Mouse (Mus musculus): ENCODE results near the gene Spdef.

Gene Spdef

DNA sequence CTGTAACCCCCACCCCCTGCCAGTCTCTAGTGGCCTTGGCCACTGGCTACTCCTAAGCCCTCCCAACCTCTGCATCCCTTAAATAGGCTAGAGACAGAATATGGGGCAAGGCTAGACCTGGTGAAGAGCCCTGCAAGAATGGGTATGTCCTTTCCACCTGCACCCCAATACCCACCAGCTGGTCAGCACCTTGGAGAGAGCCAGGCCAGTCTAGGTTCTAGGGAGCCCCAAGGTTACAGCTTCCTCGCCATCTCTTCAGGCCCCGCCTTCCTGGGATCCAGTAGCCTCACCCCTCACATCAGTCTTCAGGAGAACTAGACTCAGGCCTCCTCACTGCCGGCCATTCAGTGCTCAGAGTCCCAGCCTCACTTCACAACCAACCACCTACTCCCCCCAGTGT, 4.4 kb downstream of the Spdef start:
- DNase-seq: no peak

DNA sequence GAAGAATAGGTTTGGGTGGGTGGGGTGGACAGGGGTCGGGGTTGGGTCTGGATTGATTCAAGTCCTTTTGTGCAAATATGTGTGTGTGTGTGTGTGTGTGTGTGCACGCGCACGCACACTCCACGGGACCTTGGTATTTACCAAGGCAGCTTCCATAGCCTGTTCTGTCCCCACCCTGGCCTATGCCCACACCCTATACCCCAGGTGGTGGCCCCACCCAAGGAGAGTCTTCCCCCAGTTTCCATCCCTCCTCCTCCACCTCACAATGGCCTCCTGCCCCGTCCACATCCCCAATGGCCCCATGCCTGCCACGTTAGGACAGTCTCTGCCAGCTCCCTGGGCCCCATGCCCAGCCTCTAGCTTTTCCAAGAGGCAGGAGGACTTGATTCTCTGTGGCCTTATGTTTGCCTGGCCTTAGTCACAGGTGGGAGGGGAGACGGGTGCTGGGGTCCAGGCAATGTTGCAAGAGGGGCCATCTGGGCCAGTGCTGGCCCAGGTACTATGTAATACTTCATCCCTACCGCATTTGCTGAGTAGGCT, 7.6 kb downstream of the Spdef start:
- DNase-seq: peak; percentile 91

DNA sequence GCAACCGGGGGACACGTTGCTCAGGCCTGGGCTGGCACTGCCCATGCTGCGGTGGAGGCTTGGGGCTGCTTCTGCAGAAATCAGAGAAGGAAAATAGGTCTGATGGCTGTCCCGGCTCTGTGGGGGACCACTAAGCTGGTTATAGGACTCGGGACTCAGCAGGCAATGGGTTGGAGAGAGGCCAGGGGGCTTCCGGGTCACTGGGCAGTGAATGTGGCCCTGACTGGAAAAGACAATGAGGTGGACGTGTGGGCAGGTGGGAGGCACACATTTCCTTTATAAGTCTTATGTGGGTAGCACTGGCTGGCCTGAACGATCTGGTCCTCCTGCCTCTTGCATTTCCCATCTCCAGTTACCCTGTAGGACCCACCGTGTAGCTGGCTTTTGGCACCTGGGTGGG, 8.4 kb downstream of the Spdef start:
- DNase-seq: no peak

DNA sequence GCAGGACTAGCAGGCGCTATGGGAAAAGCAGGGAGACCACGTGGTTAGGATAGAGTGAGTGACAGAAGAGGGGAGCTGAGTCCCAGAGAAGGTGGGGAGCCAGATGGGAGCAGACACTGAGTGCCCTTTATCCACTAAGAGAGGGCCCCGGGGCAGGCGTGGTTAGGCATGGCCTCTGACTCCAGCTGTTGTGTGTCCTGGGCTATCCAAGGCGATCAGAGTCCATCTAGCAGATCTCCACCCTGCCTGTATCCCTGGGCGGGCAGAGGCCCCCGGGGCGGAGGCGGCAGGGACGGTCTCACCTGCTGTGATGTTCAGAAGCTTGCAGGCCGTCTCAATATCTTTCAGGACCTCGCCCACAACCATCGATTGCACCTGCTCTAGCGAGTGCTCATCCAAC, 9.1 kb downstream of the Spdef start:
- no peak for DNase-seq

DNA sequence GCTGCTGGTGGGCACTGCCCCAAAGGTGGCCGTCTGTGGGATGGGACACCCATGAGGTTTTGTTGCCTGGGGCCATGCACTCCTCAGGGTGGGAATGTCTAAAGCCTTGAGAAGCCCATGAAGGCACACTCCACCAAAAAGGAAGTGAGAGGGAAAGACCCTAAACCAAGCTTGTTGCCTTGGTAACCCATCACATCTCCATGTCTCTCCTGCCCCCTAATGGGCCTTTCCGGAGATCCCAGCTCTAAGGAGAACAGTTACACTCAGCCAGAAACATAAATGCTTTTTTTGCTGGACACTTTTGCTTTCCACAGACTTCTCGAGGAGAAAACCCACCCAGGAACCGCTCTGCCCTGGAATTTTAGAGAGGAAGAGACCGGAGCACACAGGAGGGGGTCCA, 10.5 kb downstream of the Spdef start:
- DNase-seq: no peak

DNA sequence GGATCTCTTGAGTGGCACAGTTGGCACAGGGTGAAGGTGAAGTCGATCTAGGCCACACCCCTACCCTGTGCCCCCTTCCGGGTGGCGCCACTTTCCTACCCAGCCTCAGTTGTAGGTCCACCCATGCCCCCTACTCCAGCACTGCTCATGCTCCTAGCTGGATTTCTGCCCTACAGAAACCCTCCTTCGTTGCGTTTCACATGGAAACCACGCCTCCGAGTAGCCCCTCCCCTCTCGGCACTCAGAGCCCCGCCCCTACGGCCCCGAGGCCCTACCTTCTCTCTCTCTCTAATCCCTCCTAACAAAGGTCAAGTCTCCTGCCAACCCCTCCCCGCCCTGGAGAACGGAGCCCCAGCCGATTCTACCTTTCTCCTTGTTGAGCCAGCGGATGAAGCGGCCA, 12.0 kb downstream of the Spdef start:
- no peak for DNase-seq

DNA sequence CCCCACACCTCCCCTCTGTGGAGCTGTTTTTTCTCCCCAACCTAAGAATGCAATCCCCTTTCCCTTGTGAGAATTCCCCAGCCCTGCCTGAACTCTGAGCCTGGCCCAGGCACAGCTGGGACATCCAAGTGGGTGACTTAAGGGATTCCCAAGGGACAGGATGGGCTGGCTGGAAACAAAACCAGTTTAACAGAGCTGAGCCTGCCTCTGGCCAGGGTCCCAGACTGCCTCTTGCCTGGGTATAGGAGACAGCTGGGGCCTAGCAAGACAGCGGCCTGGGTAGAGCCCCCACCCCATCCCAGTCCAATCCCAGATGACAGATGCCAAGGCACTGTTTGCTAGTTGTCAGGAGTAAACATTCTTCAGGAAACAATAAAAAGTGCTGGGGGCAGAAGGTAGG, 15.9 kb downstream of the Spdef start:
- DNase-seq: no peak

DNA sequence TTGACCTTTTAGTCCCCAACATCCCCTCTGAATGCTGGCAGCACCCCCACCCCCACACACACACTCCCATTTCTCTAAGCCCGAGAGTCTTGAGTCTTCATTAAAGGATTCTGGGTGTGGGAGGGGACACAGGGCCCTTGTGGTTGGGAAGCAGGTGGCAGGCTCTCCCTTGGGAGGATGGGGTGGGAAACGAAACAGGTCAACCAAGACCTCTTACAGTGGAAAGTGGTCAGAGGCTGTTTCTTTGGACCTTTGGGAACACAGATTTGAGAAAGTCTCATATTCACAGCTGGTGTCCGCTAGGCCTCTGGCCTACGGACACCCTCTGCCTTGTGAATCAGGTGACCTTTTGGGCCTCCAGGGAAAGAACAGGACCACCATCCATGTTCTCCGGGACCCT, 19.1 kb downstream of the Spdef start:
- DNase-seq: no peak

DNA sequence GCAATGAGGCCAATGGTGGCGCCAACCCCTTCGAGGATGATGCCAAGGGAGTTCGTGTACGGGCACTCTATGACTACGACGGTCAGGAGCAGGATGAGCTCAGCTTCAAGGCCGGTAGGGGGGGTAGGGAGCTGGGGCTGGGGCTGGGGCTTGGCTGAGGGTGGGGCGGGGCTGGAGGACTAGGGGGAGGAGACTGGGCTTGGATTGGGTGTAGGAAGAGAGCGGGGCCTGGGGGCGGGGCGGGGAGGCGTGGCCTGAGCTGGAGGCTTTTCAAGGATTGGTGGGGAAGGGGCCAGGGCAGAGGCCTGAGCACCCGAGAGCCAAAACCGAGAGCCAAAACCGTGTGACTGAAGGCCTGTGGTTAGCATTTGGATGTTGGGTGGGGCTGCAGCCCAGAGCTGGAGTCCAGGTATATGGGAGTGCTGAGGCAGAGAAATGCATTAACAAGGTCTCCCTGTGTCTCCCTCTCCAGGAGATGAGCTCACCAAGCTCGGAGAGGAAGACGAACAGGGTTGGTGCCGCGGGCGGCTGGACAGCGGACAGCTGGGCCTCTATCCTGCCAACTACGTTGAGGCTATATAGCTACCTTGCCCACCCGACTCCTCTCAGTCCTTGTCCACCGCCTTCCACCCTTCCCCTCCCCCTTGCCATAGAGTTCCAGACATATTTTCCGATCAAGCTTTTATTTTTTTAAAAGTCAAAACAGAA, 20.6 kb downstream of the Spdef start:
- DNase-seq: no peak

DNA sequence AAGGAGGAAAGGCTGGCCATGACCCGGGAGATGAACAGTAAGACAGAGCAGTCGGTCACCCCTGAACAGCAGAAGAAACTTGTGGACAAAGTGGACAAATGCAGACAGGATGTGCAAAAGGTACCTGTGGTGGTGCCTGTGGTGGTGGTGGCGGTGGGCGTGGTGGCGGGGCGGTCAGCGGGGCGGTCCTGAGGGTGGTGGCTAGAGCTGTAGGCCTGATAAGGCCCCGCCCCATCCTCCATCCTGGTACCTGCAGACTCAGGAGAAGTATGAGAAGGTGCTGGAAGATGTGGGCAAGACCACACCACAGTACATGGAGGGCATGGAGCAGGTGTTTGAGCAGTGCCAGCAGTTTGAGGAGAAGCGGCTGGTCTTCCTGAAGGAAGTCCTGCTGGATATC, 23.1 kb downstream of the Spdef start:
- no peak for DNase-seq

DNA sequence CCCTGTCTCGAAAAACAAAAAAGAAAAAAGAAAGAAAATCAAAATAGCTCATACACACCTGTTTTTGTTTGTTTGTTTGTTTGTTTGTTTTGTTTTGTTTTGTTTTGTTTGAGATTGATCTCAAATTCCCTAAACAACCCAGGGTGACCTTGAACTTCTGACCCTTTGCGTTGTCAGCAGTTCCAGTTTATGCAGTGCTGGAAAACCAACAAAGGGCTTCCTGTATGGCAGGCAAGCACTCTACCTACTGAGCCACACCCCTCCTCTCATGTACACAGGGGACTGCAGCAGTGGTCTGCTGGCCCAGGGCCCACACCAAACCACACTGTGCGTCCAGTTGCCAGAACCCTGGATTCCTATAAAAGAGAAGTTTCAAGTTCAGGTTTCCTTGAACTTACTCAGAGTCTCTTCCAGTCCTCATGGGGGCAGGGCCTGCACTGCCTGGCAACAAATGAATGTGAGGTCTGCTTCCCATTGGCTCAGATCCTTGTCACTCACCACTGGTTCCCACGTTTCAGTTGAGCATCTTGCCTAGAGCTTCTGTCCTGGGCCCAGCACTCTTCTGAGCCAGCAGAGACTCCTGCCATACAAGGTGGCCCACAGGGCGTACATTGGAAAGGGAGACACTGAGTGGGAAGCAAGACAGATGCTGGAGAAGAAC, 24.7 kb downstream of the Spdef start:
- no peak for DNase-seq

DNA sequence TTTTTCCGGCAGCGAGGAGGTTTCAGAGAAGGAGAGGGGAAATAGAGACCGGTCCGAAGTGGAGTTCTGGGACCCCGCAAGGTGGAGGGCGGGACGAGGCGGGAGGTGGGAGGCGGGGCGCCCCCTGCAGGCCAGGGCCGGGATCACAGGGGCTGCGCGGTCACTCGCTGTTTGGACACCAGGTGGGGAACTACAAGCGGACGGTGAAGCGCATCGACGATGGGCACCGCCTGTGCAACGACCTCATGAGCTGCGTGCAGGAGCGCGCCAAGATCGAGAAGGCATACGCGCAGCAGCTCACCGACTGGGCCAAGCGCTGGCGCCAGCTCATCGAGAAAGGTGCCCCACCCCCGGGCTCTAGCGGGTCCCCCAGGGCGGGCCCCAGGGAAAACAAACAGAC, 26.2 kb downstream of the Spdef start:
- no peak for DNase-seq

DNA sequence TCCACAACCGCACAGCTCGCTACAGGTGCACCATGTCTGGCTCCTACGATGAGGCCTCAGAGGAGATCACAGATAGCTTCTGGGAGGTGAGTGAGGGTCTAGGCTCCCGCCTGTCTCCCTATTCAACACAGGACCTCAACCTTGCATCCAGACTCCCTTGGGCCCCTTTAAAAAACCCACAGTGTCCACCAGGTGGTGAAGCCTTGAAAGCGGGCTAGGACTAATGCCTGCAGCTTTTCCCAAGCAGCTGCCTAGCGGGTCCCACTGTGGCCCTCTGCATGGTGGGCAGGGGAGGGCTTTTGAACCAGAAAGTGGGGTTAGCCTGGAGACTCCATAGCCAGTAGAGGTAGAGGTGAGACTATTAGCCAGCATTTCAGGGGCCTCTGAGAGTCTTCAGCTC, 26.9 kb downstream of the Spdef start:
- no peak for DNase-seq

DNA sequence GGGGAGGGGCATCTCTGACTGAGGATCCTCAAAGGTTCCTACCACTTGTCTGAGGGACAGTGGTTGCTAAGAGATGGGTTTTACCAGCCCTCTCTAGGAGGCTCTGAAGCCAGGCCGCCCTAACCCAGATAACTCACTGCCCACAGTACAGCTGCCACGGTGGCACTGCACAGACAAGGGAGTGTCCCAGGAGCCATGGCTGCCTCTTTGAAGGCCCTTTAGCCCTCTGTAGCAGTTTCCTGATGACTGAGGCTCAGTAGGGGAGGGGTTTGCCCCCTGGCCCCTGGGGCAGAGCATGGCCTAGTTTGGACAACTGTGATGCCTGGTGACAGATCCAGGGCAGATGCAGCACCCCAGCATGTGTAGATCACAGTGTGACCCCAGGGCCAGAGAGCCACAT, 27.9 kb downstream of the Spdef start:
- DNase-seq: no peak

DNA sequence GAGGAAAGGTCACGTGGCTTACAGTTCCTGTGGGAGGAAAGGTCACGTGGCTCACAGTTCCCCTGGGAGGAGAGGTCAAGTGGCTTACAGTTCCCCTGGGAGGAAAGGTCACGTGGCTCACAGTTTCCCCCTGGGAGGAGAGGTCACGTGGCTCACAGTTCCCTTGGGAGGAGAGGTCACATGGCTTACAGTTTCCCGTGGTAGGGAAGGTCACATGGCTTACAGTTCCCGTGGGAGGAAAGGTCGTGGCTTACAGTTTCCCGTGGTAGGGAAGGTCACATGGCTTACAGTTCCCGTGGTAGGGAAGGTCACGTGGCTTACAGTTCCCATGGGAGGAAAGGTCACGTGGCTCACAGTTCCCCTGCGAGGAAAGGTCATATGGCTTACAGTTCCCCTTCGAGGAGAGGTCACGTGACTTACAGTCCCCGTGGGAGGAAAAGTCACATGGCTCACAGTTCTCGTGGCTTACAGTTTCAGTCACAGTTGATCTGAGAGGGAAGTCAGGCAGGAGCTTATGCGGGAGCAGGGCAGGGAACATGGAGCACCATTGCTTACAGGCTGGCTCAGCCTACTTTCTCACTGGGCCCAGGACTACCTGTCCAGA, 29.0 kb downstream of the Spdef start:
- DNase-seq: no peak

DNA sequence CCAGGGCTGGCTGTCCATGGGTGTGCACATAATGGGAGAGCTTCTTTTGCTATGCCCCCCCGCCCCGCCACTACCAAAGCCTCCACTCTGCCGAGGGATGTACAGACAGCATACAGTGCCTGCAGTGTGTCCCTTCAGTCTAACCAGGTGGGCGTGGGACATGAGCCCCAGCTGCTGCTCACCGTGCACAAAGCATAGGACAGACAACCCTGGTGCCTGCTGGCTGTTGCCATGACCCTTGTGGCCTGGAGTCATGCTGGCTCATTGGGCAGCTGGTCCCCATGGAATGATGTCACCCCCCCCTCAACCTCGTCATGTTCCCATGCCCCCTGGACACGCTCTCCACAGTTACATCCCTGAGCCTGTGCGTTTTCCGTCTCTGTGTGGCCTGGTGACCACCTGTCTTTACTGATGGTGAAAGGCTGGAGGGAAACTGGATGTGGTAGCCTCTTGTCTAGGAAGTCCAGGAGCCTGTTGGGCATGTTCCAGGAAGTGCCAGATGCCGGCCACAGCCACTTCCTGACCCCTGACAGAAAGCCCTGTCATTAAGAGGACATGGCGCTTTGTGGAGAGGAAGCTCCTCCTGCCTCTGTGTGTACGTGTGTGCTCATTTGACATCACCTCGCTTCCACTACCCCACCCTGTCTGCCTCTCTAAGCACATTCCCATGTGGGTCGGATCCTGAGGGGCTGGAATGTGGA, 37.6 kb downstream of the Spdef start:
- no peak for DNase-seq

DNA sequence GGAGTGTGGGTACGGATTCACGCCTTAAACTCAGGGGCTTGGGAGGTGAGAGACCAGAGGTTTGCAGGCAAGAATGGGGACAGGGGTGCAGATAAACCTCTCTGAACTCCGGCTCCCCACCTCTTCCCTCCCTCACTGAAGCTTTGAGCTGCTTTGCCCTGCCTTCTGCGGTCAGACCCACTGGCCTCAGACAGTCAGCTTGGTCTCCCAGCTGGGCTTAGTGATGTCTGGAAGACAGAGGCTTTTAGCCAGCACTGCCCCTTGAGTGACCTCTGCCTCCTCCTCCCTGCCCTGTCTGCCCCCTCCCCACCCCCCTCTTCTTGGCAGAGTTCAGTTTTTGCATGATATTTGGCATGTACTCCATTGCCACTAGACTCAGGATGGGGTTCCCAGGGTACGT, 42.4 kb downstream of the Spdef start:
- DNase-seq: no peak

DNA sequence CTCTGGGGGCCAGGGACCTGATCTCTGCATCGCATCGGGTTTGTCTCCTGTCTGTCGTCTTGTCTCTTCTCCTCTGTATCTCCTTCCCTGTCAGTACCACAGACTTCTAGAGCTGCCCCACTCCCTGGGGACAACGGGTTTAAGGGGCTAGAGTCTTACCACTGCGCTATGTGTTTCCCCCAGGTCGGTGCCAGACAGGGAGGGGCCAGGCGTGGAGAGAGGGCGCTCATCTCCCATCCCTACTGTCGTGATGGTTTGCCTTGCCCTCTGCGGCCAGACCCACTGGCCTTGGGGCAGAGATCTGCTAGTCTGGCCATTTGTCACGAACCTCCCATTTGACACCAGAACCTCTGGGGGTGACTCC, 43.2 kb downstream of the Spdef start:
- DNase-seq: no peak

DNA sequence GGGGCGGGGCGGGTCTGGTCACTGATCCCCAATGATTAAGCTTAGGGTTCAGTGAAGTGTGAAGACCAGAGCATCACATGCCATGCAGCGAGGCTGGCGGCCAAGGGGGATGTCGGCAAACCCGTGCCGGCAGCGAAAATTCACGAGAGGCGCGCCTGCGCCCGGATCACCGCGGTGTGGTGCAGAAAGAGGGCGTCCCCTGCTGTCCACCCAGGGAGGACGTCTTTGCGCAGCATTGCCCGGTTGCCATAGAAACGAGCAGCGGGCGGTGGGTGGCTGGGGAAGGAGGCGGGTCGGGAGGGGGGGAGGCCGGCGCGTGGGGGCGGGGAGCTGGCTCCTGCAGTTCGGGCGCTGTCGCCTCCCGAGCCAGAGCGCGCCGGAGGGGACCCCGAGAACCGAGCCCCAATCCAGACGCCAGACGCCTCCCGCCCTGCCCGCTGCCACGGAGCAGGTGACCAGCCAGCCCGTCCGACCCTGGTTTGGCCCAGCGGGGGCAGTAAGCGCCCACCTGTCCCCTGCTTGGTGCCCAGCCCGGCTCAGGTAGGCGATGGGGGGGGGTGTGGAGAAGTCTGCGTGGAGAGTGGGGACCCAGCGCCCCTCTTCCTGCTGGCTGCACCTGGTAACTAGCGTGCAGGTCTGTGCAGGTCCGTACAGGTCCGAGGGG, 43.7 kb downstream of the Spdef start:
- peak; percentile 77 for DNase-seq

DNA sequence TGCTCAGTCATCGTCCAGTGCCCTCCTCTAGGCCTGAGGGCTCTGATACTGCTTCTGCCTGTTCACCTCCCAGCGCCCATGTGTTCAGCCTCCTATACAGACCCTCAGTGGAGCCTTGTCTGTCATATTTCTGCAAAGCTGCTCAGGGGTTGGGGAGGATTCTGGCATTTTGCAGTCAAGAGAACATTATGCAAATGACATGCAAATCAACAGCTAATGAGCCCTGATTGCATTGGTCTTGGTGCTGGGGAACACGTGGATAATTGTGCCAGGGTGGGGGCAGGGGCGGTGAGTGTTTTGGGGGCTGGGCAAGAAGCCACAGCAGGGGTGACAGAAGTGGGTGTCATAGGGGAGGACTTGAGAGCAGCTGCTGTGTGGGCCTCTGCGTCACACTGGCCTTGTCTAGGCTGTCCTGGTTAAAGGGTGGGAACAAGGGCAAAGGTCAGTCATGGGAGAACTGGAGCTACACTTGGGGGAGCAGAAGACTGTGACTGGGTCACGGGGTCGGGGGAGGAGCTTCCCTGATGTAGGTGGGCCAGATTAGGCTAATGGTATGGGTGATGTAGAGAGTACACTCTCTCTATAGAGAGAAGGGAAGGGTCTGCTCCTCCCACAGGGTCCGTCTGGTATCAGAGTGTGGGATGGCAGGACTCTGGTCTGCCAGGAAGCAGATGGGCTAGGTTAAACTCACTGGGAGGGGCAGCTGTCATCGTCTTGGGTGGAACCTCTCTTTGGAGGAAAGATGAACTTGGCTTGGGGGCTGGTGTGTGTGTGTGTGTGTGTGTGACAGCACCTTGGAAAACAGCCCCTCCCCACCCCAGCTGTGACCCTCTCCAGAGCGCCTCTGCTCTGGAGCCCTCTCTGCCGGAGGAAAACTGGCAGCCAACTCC, 49.6 kb downstream of the Spdef start:
- DNase-seq: no peak

DNA sequence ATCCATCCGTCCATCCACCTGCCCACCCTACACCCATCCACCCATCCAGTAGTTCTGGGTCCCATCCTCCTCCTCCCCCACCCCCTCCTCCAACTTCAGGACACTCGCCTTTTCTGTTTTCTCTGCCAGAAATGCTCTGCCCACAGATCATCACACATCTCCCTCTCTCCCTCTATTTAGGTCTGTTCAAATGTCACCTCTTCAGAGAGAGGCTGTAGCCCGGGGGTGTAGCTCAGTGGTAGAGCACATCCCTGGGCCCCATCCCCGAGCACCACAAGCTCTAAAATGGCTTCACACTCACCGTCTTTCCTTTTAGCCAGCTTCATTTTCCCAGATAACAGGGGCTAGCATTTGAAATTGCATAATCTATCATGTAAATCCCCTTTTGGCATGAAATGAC, 51.0 kb downstream of the Spdef start:
- no peak for DNase-seq

DNA sequence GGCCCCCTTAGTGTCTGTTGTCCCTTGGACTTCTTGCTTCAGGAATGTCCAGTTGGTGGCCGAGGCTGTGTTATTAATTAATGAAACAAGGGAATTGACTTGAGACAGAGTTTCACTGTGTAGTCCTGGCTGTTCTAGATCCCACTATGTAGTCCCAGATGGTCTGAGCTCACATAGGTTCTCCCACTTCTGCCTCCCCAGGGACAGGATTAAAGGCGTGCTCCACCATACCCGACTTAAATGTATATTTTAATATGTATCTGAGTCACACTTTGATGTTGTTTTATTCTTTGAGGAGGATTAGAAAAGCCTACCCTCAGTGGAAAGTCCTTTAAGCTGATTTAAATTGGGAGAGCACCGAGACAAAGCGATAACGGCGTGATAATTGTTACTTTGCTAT, 52.5 kb downstream of the Spdef start:
- DNase-seq: no peak

All from cerebellum, adult 9-10 months (tissue).